Mouse (Mus musculus) CD4-positive, CD25-positive, alpha-beta regulatory T cell, adult 2 months (primary cell): ENCODE data around the gene Rgr.
"Not testable (repeated sequence)": the region's sequence is repeated elsewhere in the genome, so short reads cannot be mapped to it uniquely, and the experiment has no call there.

Experiments used
- DNase-seq: peaks from one replicate; pipeline ENCODE4 v3.0.0-alpha.2; 2012; ENCODE audit warnings: low read depth, low spot score

The Rgr gene

DNA sequence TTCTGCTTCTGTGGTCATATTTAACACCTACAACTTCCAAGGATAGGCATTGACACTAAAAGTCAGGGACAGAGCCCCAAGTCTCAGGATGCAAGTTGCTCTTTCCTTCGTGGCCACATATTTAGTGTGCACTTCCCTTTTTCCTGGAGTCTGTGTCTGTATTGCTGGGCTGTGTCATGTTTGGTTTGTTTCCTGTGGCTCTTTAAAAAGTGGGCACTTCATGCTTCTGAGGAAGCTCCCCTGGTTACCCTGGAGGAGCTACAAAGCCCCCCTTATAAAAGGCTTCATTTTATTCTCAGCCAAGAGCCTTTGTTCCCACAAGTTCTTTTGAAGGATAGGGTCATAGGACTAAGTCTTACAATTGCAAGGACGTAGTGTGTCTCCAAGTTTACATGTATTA lies 45.9 kb downstream of the Rgr start:
- DNase-seq, result no peak

DNA sequence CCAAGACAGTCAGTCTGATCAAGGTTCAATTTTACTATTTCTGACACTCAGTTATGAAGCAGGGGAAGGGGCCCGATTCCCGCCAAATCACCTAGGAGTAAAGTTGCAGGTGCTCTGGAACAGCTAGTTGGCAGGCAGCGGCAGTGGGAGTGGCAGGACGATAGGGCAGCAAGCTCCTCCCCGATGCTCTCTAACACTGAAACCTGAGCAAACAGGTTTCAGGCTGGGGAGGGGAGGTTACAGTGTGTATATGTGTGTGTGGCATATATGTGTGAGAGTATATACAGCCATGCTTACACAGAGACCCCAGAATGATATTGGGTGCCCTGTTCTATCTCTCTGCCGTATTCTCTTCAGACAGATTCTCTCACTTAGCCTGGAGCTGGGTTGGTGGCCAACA lies 48.0 kb downstream of the Rgr start:
- DNase-seq, result not testable (repeated sequence)

DNA sequence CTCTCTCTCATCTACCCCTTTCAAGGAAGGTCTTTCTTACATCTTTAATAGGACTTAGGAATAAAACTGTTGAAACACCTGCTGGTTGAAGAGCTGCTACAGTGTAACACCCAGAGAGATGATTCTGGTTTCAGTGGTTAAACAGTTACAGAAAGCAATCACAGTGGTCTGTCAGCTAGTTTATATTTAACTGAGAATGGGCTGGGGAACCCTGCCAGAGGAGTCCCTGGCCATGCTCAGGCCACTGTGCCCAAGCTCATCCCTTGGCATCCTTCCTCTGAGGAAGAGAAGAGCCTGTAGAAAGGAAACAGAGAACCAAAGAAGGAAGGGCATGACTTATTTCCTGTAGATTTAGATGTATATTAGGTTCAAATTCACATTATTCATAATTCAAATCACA lies 59.0 kb downstream of the Rgr start:
- DNase-seq, result no peak

DNA sequence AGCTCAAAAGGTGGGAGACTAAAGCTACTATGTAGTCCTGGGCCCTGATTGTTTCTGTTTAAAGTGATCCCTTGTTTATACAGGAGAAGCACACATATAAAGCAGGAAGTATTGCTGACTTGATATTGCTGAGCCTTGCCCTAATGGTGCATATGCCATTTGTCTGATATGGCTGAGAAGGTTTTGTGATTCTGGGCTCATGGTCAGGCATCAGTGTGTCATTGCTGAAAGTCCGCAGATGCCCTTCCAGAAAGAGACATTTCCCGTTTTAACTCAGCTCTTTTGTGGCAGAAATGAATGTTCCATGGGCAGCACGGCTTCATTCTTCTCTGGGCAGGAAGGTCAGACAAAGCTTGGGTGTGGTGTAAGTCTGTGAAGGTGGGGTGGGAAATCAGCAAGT lies 63.1 kb downstream of the Rgr start:
- no peak for DNase-seq
